Mouse (Mus musculus): ENCODE results near the gene Canx. TPM values are rescaled to one million over a fixed set of nuclear protein-coding genes. Genes with fewer than 3 reads are reported as not detected.

Gene Canx
- polyA plus RNA-seq (2014; fragmentation: Illumina TruSeq; extraction: RNeasy Lipid Tissue Mini Kit (QIAGEN cat#74804); ENCODE audit: low read depth, low replicate concordance): 524 TPM

GRCm38 (mm10) chr11:50325496-50326301, at the start of gene Canx:
TSS of gene Canx (minus strand) at chr11:50325673.

GRCm38 (mm10) chr11:50354162-50354561, 28.7 kb upstream of the Canx start, which contains the start of gene Cby3:
TSS of gene Cby3 (plus strand) at chr11:50354462.

GRCm38 (mm10) chr11:50292190-50292855, 33.1 kb downstream of the Canx start, which contains the start of gene Maml1:
TSS of gene Maml1 (minus strand) at chr11:50292311.

Other genes with a start within 250 kb of the Canx start
- gene Tbc1d9b, start 194.3 kb downstream of the Canx start, polyA plus RNA-seq (2014; fragmentation: Illumina TruSeq; extraction: RNeasy Lipid Tissue Mini Kit (QIAGEN cat#74804); ENCODE audit: low read depth, low replicate concordance): 4.3 TPM
- not detected for gene Mrnip, start 151.2 kb downstream of the Canx start, polyA plus RNA-seq (2014; fragmentation: Illumina TruSeq; extraction: RNeasy Lipid Tissue Mini Kit (QIAGEN cat#74804); ENCODE audit: low read depth, low replicate concordance)
- 237 TPM for gene Sqstm1, start 114.8 kb downstream of the Canx start, polyA plus RNA-seq (2014; fragmentation: Illumina TruSeq; extraction: RNeasy Lipid Tissue Mini Kit (QIAGEN cat#74804); ENCODE audit: low read depth, low replicate concordance)
- 9.8 TPM for gene Mgat4b, start 114.8 kb downstream of the Canx start, polyA plus RNA-seq (2014; fragmentation: Illumina TruSeq; extraction: RNeasy Lipid Tissue Mini Kit (QIAGEN cat#74804); ENCODE audit: low read depth, low replicate concordance)
- gene Ltc4s, start 87.1 kb downstream of the Canx start, polyA plus RNA-seq (2014; fragmentation: Illumina TruSeq; extraction: RNeasy Lipid Tissue Mini Kit (QIAGEN cat#74804); ENCODE audit: low read depth, low replicate concordance): not detected
- gene Maml1, start 33.4 kb downstream of the Canx start, polyA plus RNA-seq (2014; fragmentation: Illumina TruSeq; extraction: RNeasy Lipid Tissue Mini Kit (QIAGEN cat#74804); ENCODE audit: low read depth, low replicate concordance): 8.5 TPM
- not detected for gene Cby3, start 28.8 kb upstream of the Canx start, polyA plus RNA-seq (2014; fragmentation: Illumina TruSeq; extraction: RNeasy Lipid Tissue Mini Kit (QIAGEN cat#74804); ENCODE audit: low read depth, low replicate concordance)
- 1,214 TPM for gene Hnrnph1, start 51.3 kb upstream of the Canx start, polyA plus RNA-seq (2014; fragmentation: Illumina TruSeq; extraction: RNeasy Lipid Tissue Mini Kit (QIAGEN cat#74804); ENCODE audit: low read depth, low replicate concordance)
- gene Rufy1, start 105.5 kb upstream of the Canx start, polyA plus RNA-seq (2014; fragmentation: Illumina TruSeq; extraction: RNeasy Lipid Tissue Mini Kit (QIAGEN cat#74804); ENCODE audit: low read depth, low replicate concordance): 34.1 TPM

Measured in sigmoid colon, adult 10 weeks (tissue).